Mouse (Mus musculus) MEL (cell line): ENCODE measurements around the gene Tsen54. TPM values are rescaled to one million over a fixed set of nuclear protein-coding genes. Genes with fewer than 3 reads are reported as not detected.

Experiments
- DNase-seq: peaks from one replicate; pipeline ENCODE4 v3.0.0; 2011; ENCODE audit warnings: low read depth, low spot score
- H3K27ac ChIP-seq: 2 replicates; pipeline ENCODE4 v1.5.1; 2012; ENCODE audit warnings: low read depth, mild to moderate bottlenecking, control low read depth, low read length, moderate library complexity; ENCODE audit not compliant: control insufficient read depth
- H3K27me3 ChIP-seq, 2 experiments: fragments of 150-350 bp in 1 of 2; sonication (generic) in 1 of 2; 2 replicates each; pipeline ENCODE4 v1.6.1; 2012; ENCODE audit warnings: low read length in 2 of 2, mild to moderate bottlenecking in 2 of 2, improper control_type of control experiment in 1 of 2, moderate library complexity in 1 of 2; ENCODE audit not compliant: insufficient read depth in 2 of 2, control insufficient read depth in 1 of 2
- H3K36me3 ChIP-seq, 2 experiments: 2 replicates each; pipeline ENCODE4 v1.6.1; 2012 to 2014; ENCODE audit warnings: low read length in 2 of 2, improper control_type of control experiment in 1 of 2, inconsistent platforms in 1 of 2, mild to moderate bottlenecking in 1 of 2; ENCODE audit not compliant: insufficient read depth in 2 of 2, control insufficient read depth in 1 of 2
- H3K4me1 ChIP-seq, 2 experiments: fragments of 150-350 bp in 1 of 2; sonication (generic) in 1 of 2; 2 replicates each; pipeline ENCODE4 v1.6.1; 2012; ENCODE audit warnings: low read length in 2 of 2, improper control_type of control experiment in 1 of 2, mild to moderate bottlenecking in 1 of 2; ENCODE audit not compliant: insufficient read depth in 2 of 2, control insufficient read depth in 1 of 2
- H3K4me3 ChIP-seq, 2 experiments: fragments of 150-350 bp in 1 of 2; sonication (generic) in 1 of 2; 2 replicates each; pipeline ENCODE4 v1.5.1; 2012; ENCODE audit warnings: low read depth in 2 of 2, low read length in 2 of 2, mild to moderate bottlenecking in 2 of 2, moderate library complexity in 2 of 2, control low read depth in 1 of 2, improper control_type of control experiment in 1 of 2; ENCODE audit not compliant: control insufficient read depth in 1 of 2, insufficient read depth in 1 of 2
- H3K79me2 ChIP-seq: 2 replicates; pipeline ENCODE4 v1.6.1; 2012; ENCODE audit warnings: mild to moderate bottlenecking, low read length, moderate library complexity; ENCODE audit not compliant: control insufficient read depth, poor library complexity, insufficient read depth
- H3K9ac ChIP-seq: 2 replicates; pipeline ENCODE4 v1.6.1; 2012; ENCODE audit warnings: low read depth, mild to moderate bottlenecking, control low read depth, low read length, moderate library complexity; ENCODE audit not compliant: control insufficient read depth, poor library complexity, severe bottlenecking
- H3K9me3 ChIP-seq: fragments of 150-350 bp; sonication (generic); replicated peaks from 2 replicates; pipeline ENCODE4 v1.6.1; 2012; ENCODE audit warnings: mild to moderate bottlenecking, low read length, improper control_type of control experiment, moderate library complexity; ENCODE audit not compliant: insufficient read depth
- GATA1 ChIP-seq: IDR thresholded peaks from 2 replicates; pipeline ENCODE4 v1.6.1; 2011; ENCODE audit warnings: low read depth, low read length, improper control_type of control experiment
- HCFC1 ChIP-seq: IDR thresholded peaks from 2 replicates; pipeline ENCODE4 v1.6.1; 2012; ENCODE audit warnings: low read depth, mild to moderate bottlenecking, inconsistent platforms, low read length, improper control_type of control experiment, moderate library complexity
- MAZ ChIP-seq: IDR thresholded peaks from 2 replicates; pipeline ENCODE4 v1.6.1; 2012; ENCODE audit warnings: low read depth, mild to moderate bottlenecking, inconsistent platforms, low read length, improper control_type of control experiment
- MYB ChIP-seq: IDR thresholded peaks from 2 replicates; pipeline ENCODE4 v1.6.1; 2011; ENCODE audit warnings: mild to moderate bottlenecking, low read depth, low read length, improper control_type of control experiment
- RCOR1 ChIP-seq: IDR thresholded peaks from 2 replicates; pipeline ENCODE4 v1.6.1; 2012; ENCODE audit warnings: low read depth, mild to moderate bottlenecking, inconsistent platforms, low read length, improper control_type of control experiment
- SMC3 ChIP-seq: IDR thresholded peaks from 2 replicates; pipeline ENCODE4 v1.6.1; 2011; ENCODE audit warnings: low read depth, low read length, improper control_type of control experiment
- ZNF384 ChIP-seq: IDR thresholded peaks from 2 replicates; pipeline ENCODE4 v1.6.1; 2012; ENCODE audit warnings: low read depth, mild to moderate bottlenecking, inconsistent platforms, low read length, improper control_type of control experiment
- polyA plus RNA-seq, 2 experiments: library from polyadenylated mRNA; stranded (reverse) in 1 of 2; unstranded in 1 of 2; fragments of >175 nt in 1 of 2; fragments of >200 nt in 1 of 2; gene quantifications; 2 replicates each; pipeline versions ENCODE4 v1.2.1 to v1.2.4; 2012; ENCODE audit warnings: low replicate concordance in 2 of 2, low read depth in 1 of 2; ENCODE audit not compliant: insufficient read length in 2 of 2, insufficient read depth in 1 of 2, missing spikeins in 1 of 2
- total RNA-seq: library from RNA; depleted of rRNA; stranded (reverse); fragments of 300-350 nt; gene quantifications from 2 replicates; pipeline ENCODE4 v1.2.3, GENCODE M21; 2012; rRNA removed

The Tsen54 gene
- total and polyA plus RNA-seq, 3 experiments, result 55.8 to 72.0 TPM; not detected in 1

GRCm38 (mm10) chr11:115869393-115869792 lies 54.9 kb downstream of the Tsen54 start:
- DNase-seq, result peak; percentile 73
- TF ChIP-seq RCOR1 (no peak), ZNF384 (peak; percentile 49), SMC3 (no peak)
- peaks cover 0 to 3% of the 10 kb centered on the region in 2 experiments; a peak in 1 of 4 replicates for H3K27me3 ChIP-seq
- no peaks in the 10 kb centered on the region for H3K79me2 ChIP-seq
- H3K9me3 ChIP-seq, result no peaks in the 10 kb centered on the region
- H3K36me3 ChIP-seq, result no peaks in the 10 kb centered on the region
- H3K4me3 ChIP-seq, result no peak overlapping the region
- no peak overlapping the region for H3K9ac ChIP-seq
- H3K27ac ChIP-seq, result no peak overlapping the region
- H3K4me1 ChIP-seq, result peaks cover 0 to 10% of the 10 kb centered on the region in 2 experiments; a peak in 2 of 4 replicates

DNA sequence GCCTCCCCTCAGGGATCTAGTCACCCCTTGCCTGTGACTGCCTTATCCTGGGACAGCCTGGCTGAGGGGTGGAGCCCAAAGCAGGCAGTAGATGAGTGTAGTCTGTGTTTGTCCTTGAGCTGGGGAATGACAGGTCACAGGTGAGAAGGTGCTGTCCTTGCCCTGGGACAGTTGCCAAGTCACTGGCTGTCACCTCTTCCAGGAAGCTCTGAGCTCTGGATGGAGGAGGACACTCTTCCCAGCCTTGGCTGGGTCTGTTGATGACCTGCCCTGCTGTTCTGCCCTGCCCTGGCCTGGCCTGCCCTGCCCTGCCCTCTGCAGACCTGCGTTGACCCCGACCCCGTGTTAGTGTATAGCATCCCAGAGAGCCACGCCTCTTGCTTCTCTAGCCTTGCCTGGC lies 57.9 kb downstream of the Tsen54 start:
- TF ChIP-seq GATA1 (no peak), HCFC1 (no peak), MYB (no peak), MAZ (no peak), ZNF384 (no peak)
- Histone ChIP-seq H3K36me3 (peaks cover 0 to 6% of the 10 kb centered on the region in 2 experiments; a peak in 2 of 4 replicates), H3K4me3 (no peak overlapping the region)

More for the DNA sequence above, 57.9 kb downstream of the Tsen54 start:
- H3K9ac ChIP-seq, result no peak overlapping the region
- DNase-seq, result peak; percentile 27
- peaks cover 0 to 20% of the 10 kb centered on the region in 2 experiments; a peak in 2 of 4 replicates for H3K4me1 ChIP-seq
- peaks cover 0 to 3% of the 10 kb centered on the region in 2 experiments; a peak in 1 of 4 replicates for H3K27me3 ChIP-seq
- no peak overlapping the region for H3K27ac ChIP-seq
- H3K9me3 ChIP-seq, result no peaks in the 10 kb centered on the region
- H3K79me2 ChIP-seq, result no peaks in the 10 kb centered on the region

Other genes with a start within 250 kb of the Tsen54 start
- gene Mrps7, start 210.8 kb upstream of the Tsen54 start, total RNA-seq, result 138 and 157 TPM in 2 replicates
- 100 to 1,000 TPM; 106 to 199 TPM for gene Mrps7, start 210.8 kb upstream of the Tsen54 start, polyA plus RNA-seq
- 24.0 and 28.6 TPM in 2 replicates for gene Gga3, start 210.7 kb upstream of the Tsen54 start, total RNA-seq
- 10 to 100 TPM in 1 of 2 experiments, not detected in 1; 59.9 TPM for gene Gga3, start 210.7 kb upstream of the Tsen54 start, polyA plus RNA-seq
- gene Mif4gd, start 201.8 kb upstream of the Tsen54 start, total RNA-seq, result 42.0 and 52.0 TPM in 2 replicates
- 10 to 100 TPM in 1 of 2 experiments, not detected in 1; 62.9 TPM for gene Mif4gd, start 201.8 kb upstream of the Tsen54 start, polyA plus RNA-seq
- 30.0 and 35.3 TPM in 2 replicates for gene Slc25a19, start 186.4 kb upstream of the Tsen54 start, total RNA-seq
- gene Slc25a19, start 186.4 kb upstream of the Tsen54 start, polyA plus RNA-seq, result 10 to 100 TPM in 1 of 2 experiments, not detected in 1; 43.1 TPM
- gene Grb2, start 106.1 kb upstream of the Tsen54 start, total RNA-seq, result 75.3 and 93.2 TPM in 2 replicates
- gene Grb2, start 106.1 kb upstream of the Tsen54 start, polyA plus RNA-seq, result 100 to 1,000 TPM in 1 of 2 experiments, not detected in 1; 261 TPM
- 23.2 and 26.2 TPM in 2 replicates for gene Tmem94, start 49.3 kb upstream of the Tsen54 start, total RNA-seq
- 10 to 100 TPM; 38.9 to 64.4 TPM for gene Tmem94, start 49.3 kb upstream of the Tsen54 start, polyA plus RNA-seq
- gene Caskin2, start 1.1 kb upstream of the Tsen54 start, total RNA-seq, result 6.5 and 6.8 TPM in 2 replicates
- gene Caskin2, start 1.1 kb upstream of the Tsen54 start, polyA plus RNA-seq, result 10 to 100 TPM in 1 of 2 experiments, not detected in 1; 10.9 TPM
- 13.7 and 15.9 TPM in 2 replicates for gene Llgl2, start 9.3 kb downstream of the Tsen54 start, total RNA-seq
- gene Llgl2, start 9.3 kb downstream of the Tsen54 start, polyA plus RNA-seq, result 10 to 100 TPM in 1 of 2 experiments, not detected in 1; 22.6 TPM
- 1.3 and 1.5 TPM in 2 replicates for gene Myo15b, start 43.7 kb downstream of the Tsen54 start, total RNA-seq
- gene Myo15b, start 43.7 kb downstream of the Tsen54 start, polyA plus RNA-seq, result 1 to 10 TPM in 1 of 2 experiments, not detected in 1; 3.2 TPM
- gene Smim5, start 85.2 kb downstream of the Tsen54 start, total RNA-seq, result 24.9 and 41.0 TPM in 2 replicates
- gene Smim5, start 85.2 kb downstream of the Tsen54 start, polyA plus RNA-seq, result 10 to 100 TPM in 1 of 2 experiments, not detected in 1; 24.8 TPM
- 1.2 and 1.3 TPM in 2 replicates for gene Smim6, start 97.3 kb downstream of the Tsen54 start, total RNA-seq
- gene Smim6, start 97.3 kb downstream of the Tsen54 start, polyA plus RNA-seq, result 1 to 10 TPM in 1 of 2 experiments, not detected in 1; 3.8 TPM
- 51.6 and 69.2 TPM in 2 replicates for gene Sap30bp, start 118.6 kb downstream of the Tsen54 start, total RNA-seq
- 10 to 100 TPM in 1 of 2 experiments, not detected in 1; 49.1 TPM for gene Sap30bp, start 118.6 kb downstream of the Tsen54 start, polyA plus RNA-seq
- 16.7 and 20.3 TPM in 2 replicates for gene Recql5, start 118.8 kb downstream of the Tsen54 start, total RNA-seq
- gene Recql5, start 118.8 kb downstream of the Tsen54 start, polyA plus RNA-seq, result 10 to 100 TPM in 1 of 2 experiments, not detected in 1; 21.5 TPM
- 0.39 and 0.69 TPM in 2 replicates for gene Itgb4, start 160.0 kb downstream of the Tsen54 start, total RNA-seq
- gene Itgb4, start 160.0 kb downstream of the Tsen54 start, polyA plus RNA-seq, result under 1 TPM in 1 of 2 experiments, not detected in 1; 0.85 TPM
- 253 and 322 TPM in 2 replicates for gene Galk1, start 198.0 kb downstream of the Tsen54 start, total RNA-seq
- gene Galk1, start 198.0 kb downstream of the Tsen54 start, polyA plus RNA-seq, result 100 to 1,000 TPM in 1 of 2 experiments, not detected in 1; 326 TPM
- 451 and 498 TPM in 2 replicates for gene H3f3b, start 213.2 kb downstream of the Tsen54 start, total RNA-seq
- gene H3f3b, start 213.2 kb downstream of the Tsen54 start, polyA plus RNA-seq, result 100 to 1,000 TPM in 1 of 2 experiments, 10 to 100 TPM in 1; 96.6 to 767 TPM
- gene Unk, start 215.6 kb downstream of the Tsen54 start, total RNA-seq, result 21.7 and 24.0 TPM in 2 replicates
- 10 to 100 TPM in 1 of 2 experiments, not detected in 1; 42.3 TPM for gene Unk, start 215.6 kb downstream of the Tsen54 start, polyA plus RNA-seq